Mouse (Mus musculus) neural tube, embryonic 11.5 days (tissue): ENCODE data around the gene Max. TPM values are rescaled to one million over a fixed set of nuclear protein-coding genes. Genes with fewer than 3 reads are reported as not detected.

Source experiments
- ATAC-seq: fragments of 200-750 bp; cut with Nextera tagmentation; 2 replicates; pipeline ENCODE4 v1.8.0; 2017; ENCODE audit warnings: moderate number of reproducible peaks, mild to moderate bottlenecking, moderate TSS enrichment, moderate library complexity; ENCODE audit not compliant: insufficient read depth, low FRiP score, low TSS enrichment
- DNase-seq: peaks from one replicate; pipeline ENCODE4 v3.0.0-alpha.2; 2015; ENCODE audit warnings: low spot score
- H3K27ac ChIP-seq: fragments of 300-500 bp; sonication (generic); 2 replicates; pipeline ENCODE4 v1.5.1; 2014; ENCODE audit warnings: low read depth, mild to moderate bottlenecking, low read length
- H3K27me3 ChIP-seq: fragments of 300-500 bp; sonication (generic); 2 replicates; pipeline ENCODE4 v1.6.1; 2014; ENCODE audit warnings: mild to moderate bottlenecking, low read length, mixed read lengths; ENCODE audit not compliant: control insufficient read depth, insufficient read depth
- H3K36me3 ChIP-seq: fragments of 300-500 bp; sonication (generic); 2 replicates; pipeline ENCODE4 v1.6.1; 2014; ENCODE audit warnings: mild to moderate bottlenecking, low read length, moderate library complexity, mixed read lengths; ENCODE audit not compliant: control insufficient read depth, insufficient read depth
- H3K4me1 ChIP-seq: fragments of 300-500 bp; sonication (generic); 2 replicates; pipeline ENCODE4 v1.6.1; 2014; ENCODE audit warnings: low read length, mixed read lengths; ENCODE audit not compliant: control insufficient read depth, insufficient read depth
- H3K4me2 ChIP-seq: fragments of 300-500 bp; sonication (generic); 2 replicates; pipeline ENCODE4 v1.6.1; 2014; ENCODE audit warnings: low read depth, mild to moderate bottlenecking, moderate library complexity
- H3K4me3 ChIP-seq: fragments of 300-500 bp; sonication (generic); 2 replicates; pipeline ENCODE4 v1.5.1; 2014; ENCODE audit warnings: low read depth, low read length
- H3K9ac ChIP-seq: fragments of 300-500 bp; sonication (generic); 2 replicates; pipeline ENCODE4 v1.6.1; 2014; ENCODE audit warnings: mild to moderate bottlenecking, low read length
- H3K9me3 ChIP-seq: fragments of 300-500 bp; sonication (generic); 2 replicates; pipeline ENCODE4 v1.6.1; 2016; ENCODE audit warnings: low read length; ENCODE audit not compliant: control insufficient read depth
- WGBS: fragments of 180-500 bp; shearing (Covaris S2); extraction: QIAGEN DNeasy Blood & Tissue Kit; methylation state at CpG from one replicate; pipeline ENCODE4 v1.1.7; 2014; 5-methylcytosine and 5-hydroxymethylcytosine counted together
- polyA plus RNA-seq: library from polyadenylated mRNA; unstranded; fragments of >200 nt; fragmentation: Nextera tagmentation; extraction: Ambion mirVana; gene quantifications from 2 replicates; pipeline ENCODE4 v1.2.1, GENCODE M21; 2014

The Max gene
- polyA plus RNA-seq, 1 experiment from 2014 or later = 20.6 TPM

DNA sequence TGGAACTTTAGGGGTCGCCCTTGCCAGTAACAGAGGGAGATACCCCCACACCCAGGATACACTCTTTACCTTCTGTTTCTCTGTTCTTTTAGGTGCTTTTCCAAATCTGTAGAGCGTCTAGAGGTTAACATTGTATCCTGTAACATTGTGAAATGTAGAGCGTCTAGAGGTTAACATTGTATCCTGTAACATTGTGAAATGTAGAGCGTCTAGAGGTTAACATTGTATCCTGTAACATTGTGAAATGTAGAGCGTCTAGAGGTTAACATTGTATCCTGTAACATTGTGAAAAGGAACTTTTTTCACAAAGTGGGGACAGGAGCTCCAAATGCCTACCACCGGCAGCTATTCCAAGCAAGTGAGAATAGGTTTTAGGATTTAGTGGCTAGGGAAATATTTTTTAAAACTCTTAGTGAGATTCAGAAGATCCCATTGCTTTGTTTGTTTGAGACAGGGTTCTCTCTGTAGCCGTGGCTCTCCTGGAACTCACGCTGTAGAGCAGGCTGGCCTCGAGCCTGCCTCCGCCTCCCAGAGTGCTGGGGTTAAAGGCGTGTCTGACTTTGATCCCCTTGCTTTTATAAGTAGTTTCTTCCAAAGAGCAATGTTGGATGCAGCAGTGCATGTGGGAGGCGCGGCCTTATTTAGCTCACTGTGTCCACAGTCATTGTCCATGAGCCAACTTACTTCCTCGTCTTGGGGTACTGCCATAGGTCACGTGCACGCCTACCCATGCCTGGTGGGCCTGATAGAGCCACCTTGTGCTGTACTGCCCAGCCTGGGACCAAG lies 68.9 kb downstream of the Max start:
- Histone ChIP-seq H3K9ac (no peak overlapping the region), H3K9me3 (no peaks in the 10 kb centered on the region), H3K4me3 (no peak overlapping the region), H3K36me3 (no peaks in the 10 kb centered on the region), H3K27me3 (no peaks in the 10 kb centered on the region), H3K4me1 (no peaks in the 10 kb centered on the region), H3K27ac (no peak overlapping the region), H3K4me2 (no peak overlapping the region)
- DNase-seq (no peak), ATAC-seq (no peak)
- WGBS = 89% methylated on average over 16 of the region's 16 CpGs

GRCm38 (mm10) chr12:76891160-76891559 lies 70.8 kb downstream of the Max start:
- 76% methylated on average over 3 of the region's 3 CpGs for WGBS
- H3K27me3 ChIP-seq = no peaks in the 10 kb centered on the region
- no peak overlapping the region for H3K4me3 ChIP-seq
- no peak for ATAC-seq
- H3K4me2 ChIP-seq = no peak overlapping the region
- H3K36me3 ChIP-seq = no peaks in the 10 kb centered on the region
- no peak for DNase-seq
- no peaks in the 10 kb centered on the region for H3K4me1 ChIP-seq
- H3K27ac ChIP-seq = no peak overlapping the region
- H3K9me3 ChIP-seq = no peaks in the 10 kb centered on the region
- H3K9ac ChIP-seq = no peak overlapping the region

DNA sequence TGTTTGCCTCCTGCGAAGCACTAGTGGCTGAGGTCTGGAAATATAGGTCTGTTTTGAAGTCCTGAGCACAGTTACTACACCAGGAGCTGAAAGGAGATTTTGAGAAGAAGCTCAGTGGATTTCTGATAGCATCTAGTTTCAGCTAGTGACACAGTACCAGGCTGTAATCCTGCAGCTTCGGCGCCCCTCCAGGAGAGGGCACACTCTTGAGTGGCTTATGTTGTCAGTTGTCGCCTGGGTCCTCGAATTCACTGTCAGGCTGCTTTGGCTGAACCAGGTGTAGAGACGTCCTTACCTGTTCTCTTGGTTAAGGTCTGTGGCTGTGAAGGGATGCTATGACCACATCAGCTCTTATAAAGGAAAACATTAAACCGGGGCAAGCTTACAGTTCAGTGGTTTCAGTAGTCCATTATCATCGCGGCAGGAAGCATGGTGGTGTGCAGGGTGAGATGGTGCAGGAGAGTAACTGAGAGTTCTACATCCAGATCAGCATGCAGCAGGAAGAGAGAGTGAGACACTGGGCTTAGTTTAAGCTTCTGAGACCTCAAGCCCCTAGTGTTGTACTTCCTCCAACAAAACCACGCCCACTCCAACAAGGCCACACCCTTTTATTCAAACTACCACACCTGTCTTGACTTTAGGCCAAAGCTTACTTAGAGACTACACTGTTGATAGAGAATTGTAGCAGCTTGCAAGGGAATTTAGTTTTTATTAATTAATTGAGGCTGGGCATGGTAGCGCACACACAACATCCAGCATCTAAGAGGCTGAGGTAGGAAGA lies 72.4 kb downstream of the Max start:
- 89% methylated on average over 11 of the region's 11 CpGs for WGBS
- DNase-seq = no peak

GRCm38 (mm10) chr12:76887941-76888340 lies 74.1 kb downstream of the Max start:
- Histone ChIP-seq H3K4me1 (no peaks in the 10 kb centered on the region), H3K4me2 (no peak overlapping the region), H3K4me3 (no peak overlapping the region), H3K9me3 (no peaks in the 10 kb centered on the region), H3K9ac (no peak overlapping the region), H3K27me3 (no peaks in the 10 kb centered on the region), H3K36me3 (peaks cover 3% of the 10 kb centered on the region; the same call in 1 of the 2 replicates), H3K27ac (no peak overlapping the region)
- ATAC-seq (no peak), DNase-seq (no peak)
- WGBS = 95% methylated on average over 12 of the region's 12 CpGs

More for the DNA sequence above, 72.4 kb downstream of the Max start:
- Histone ChIP-seq H3K4me1 (no peaks in the 10 kb centered on the region), H3K36me3 (no peaks in the 10 kb centered on the region), H3K9me3 (no peaks in the 10 kb centered on the region), H3K4me2 (no peak overlapping the region), H3K27me3 (no peaks in the 10 kb centered on the region), H3K9ac (no peak overlapping the region), H3K27ac (no peak overlapping the region), H3K4me3 (no peak overlapping the region)
- ATAC-seq = no peak

Other genes starting within 250 kb of the Max start
- gene Churc1, start 196.7 kb downstream of the Max start, polyA plus RNA-seq = 104 and 105 TPM in 2 replicates
- 48.8 and 49.3 TPM in 2 replicates for gene Fntb, start 196.6 kb downstream of the Max start, polyA plus RNA-seq
- not detected in 2 replicates for gene Gpx2, start 166.6 kb downstream of the Max start, polyA plus RNA-seq
- gene Rab15, start 139.3 kb downstream of the Max start, polyA plus RNA-seq = 14.2 and 14.7 TPM in 2 replicates